In the genomic region with DNA sequence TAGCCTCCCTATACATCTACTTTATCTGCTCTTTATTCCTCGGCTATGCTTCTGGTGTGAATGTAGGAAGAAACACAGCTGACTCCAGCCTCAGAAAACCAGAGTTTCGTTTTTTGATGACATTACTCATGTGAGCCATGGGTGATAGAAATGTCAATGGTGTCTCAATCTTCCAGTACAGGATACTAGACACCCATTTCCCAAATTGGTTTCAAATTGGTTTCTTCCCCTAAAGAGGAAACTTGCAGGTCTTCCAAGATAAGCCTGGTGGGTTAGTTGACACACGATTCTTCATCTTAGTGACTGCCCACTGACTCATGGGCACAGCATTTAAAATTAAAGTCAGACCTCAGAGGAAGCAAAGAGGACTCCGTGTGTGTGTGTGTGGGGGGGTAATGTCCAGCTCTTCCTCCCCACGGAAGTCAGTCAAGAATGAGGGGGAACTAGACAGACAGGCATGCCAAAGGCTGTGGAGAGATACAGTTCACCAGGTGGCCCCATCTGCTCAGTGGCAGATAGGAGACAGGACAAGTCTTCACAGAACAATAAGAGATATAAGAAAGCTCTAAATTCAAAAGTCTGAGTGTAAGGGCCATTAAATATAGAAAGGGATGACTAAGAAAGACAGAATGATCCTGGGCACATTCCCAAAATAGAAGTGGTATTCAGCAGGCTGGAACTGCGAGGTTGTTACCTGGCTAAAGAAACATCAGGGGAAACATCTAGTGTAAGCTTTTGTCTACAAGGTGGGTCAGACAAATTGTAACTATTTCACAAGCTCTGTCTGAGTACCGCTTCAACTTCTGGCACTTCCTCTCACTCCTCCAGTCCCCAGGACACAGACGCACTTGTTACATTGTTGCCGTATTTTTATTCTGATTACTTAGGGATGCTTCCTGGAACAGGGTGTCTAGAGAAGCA, we compare ENCODE assay signal across 20 mouse cellular contexts. TPM values are rescaled to one million over a fixed set of nuclear protein-coding genes. Genes with fewer than 3 reads are reported as not detected.
DNase-seq lines count a peak whose midpoint lies in the region; ATAC-seq and TF ChIP-seq lines count a peak whose summit lies in the region.
"Had no signal": no experiment of that assay in that cellular context is flagged by ENCODE, and none has a peak within 500 bp of the region (broad histone marks: within the 10 kb centered on the region; RNA-seq: fewer than 3 reads in every experiment).

No protein-coding gene starts in this region.

- H3K36me3 ChIP-seq in lung, postnatal 0 days (ENCODE audit: insufficient read depth, low read length), result no peaks in the 10 kb centered on the region
- no peaks in the 10 kb centered on the region for H3K36me3 ChIP-seq in hindbrain, embryonic 12.5 days
- H3K36me3 ChIP-seq in heart, embryonic 11.5 days (ENCODE audit: control insufficient read depth, insufficient read depth, low read length), result no peaks in the 10 kb centered on the region
- H3K36me3 ChIP-seq: embryonic facial prominence, embryonic 13.5 days; limb, embryonic 12.5 days; midbrain, embryonic 10.5 days had no signal

- no peak overlapping the region for H3K4me2 ChIP-seq in lung, postnatal 0 days (replicated peaks; ENCODE audit: low read depth, low read length)
- no peak overlapping the region for H3K4me2 ChIP-seq in hindbrain, embryonic 12.5 days (replicated peaks)
- H3K4me2 ChIP-seq in heart, embryonic 11.5 days, result no peak overlapping the region
- H3K4me2 ChIP-seq: embryonic facial prominence, embryonic 13.5 days; limb, embryonic 12.5 days had no signal

- TF ChIP-seq EP300 in lung, postnatal 0 days (IDR thresholded peaks at IDR 0.05), result peak; percentile 81

- H3K9ac ChIP-seq in lung, postnatal 0 days (replicated peaks; ENCODE audit: low read depth), result no peak overlapping the region
- H3K9ac ChIP-seq in hindbrain, embryonic 12.5 days, result no peak overlapping the region
- H3K9ac ChIP-seq in heart, embryonic 11.5 days (ENCODE audit: low read depth, low read length), result no peak overlapping the region
- H3K9ac ChIP-seq: embryonic facial prominence, embryonic 13.5 days; limb, embryonic 12.5 days; liver, embryonic 14.5 days had no signal

- no peaks in the 10 kb centered on the region for H3K9me3 ChIP-seq in lung, postnatal 0 days (ENCODE audit: low read length)
- H3K9me3 ChIP-seq in hindbrain, embryonic 12.5 days (replicated peaks), result 0 out of 2 replicates have a peak, but pooled peaks cover 6% of the 10 kb centered on the region
- H3K9me3 ChIP-seq in heart, embryonic 11.5 days (replicated peaks; ENCODE audit: control insufficient read depth, low read length), result peaks cover 2% of the 10 kb centered on the region; the same call in 1 of the 2 replicates
- H3K9me3 ChIP-seq: embryonic facial prominence, embryonic 13.5 days; midbrain, embryonic 10.5 days had no signal

- DNase-seq in lung, postnatal 0 days (ENCODE audit: low spot score), result peak; percentile 68
- DNase-seq in lung, adult 2 months, result no peak
- DNase-seq in brain, adult 2 months (ENCODE audit: low read depth, low spot score), result peak; percentile 58
- peak; percentile 39 for DNase-seq in lung, postnatal 36 days
- DNase-seq in urinary bladder, postnatal 14 days (ENCODE audit: low spot score), result no peak
- DNase-seq: cerebellum, adult 11 months; kidney, adult 8-10 months; kidney, postnatal 4 days had no signal

- ATAC-seq in lung, postnatal 0 days, result peak; percentile 77
- no peak for ATAC-seq in hindbrain, embryonic 12.5 days (ENCODE audit: low FRiP score)
- no peak for ATAC-seq in heart, embryonic 11.5 days (replicated peaks; ENCODE audit: insufficient number of reproducible peaks, low FRiP score, low TSS enrichment)
- ATAC-seq: activated CD4-positive, CD25-positive, alpha-beta regulatory T cell, adult 4 months had no signal

- no peaks in the 10 kb centered on the region for H3K4me1 ChIP-seq in lung, postnatal 0 days (ENCODE audit: insufficient read depth, low read depth, low read length)
- H3K4me1 ChIP-seq in lung, adult 2 months (ENCODE audit: control insufficient read depth, insufficient read depth, low read length), result peaks cover 2% of the 10 kb centered on the region
- no peaks in the 10 kb centered on the region for H3K4me1 ChIP-seq in hindbrain, embryonic 12.5 days
- H3K4me1 ChIP-seq in heart, embryonic 11.5 days (ENCODE audit: control insufficient read depth, insufficient read depth, low read length), result no peaks in the 10 kb centered on the region
- H3K4me1 ChIP-seq: embryonic facial prominence, embryonic 13.5 days; limb, embryonic 12.5 days; midbrain, embryonic 10.5 days had no signal

- TF ChIP-seq POLR2A in lung, adult 2 months (IDR thresholded peaks at IDR 0.05; ENCODE audit: borderline replicate concordance, extremely low read depth, low read depth, low read length), result no peak

- no peak overlapping the region for H3K4me3 ChIP-seq in lung, postnatal 0 days (ENCODE audit: low read depth, low read length)
- H3K4me3 ChIP-seq in lung, adult 2 months (replicated peaks; ENCODE audit: extremely low read depth, low read depth, low read length), result no peak overlapping the region
- no peak overlapping the region for H3K4me3 ChIP-seq in hindbrain, embryonic 12.5 days
- H3K4me3 ChIP-seq in heart, embryonic 11.5 days (ENCODE audit: low read depth, low read length), result no peak overlapping the region
- H3K4me3 ChIP-seq: embryonic facial prominence, embryonic 13.5 days; limb, embryonic 12.5 days; midbrain, embryonic 10.5 days had no signal

- H3K27ac ChIP-seq in lung, postnatal 0 days (ENCODE audit: low read length), result no peak overlapping the region
- no peak overlapping the region for H3K27ac ChIP-seq in hindbrain, embryonic 12.5 days
- H3K27ac ChIP-seq in heart, embryonic 11.5 days (ENCODE audit: low read depth, low read length), result no peak overlapping the region
- H3K27ac ChIP-seq: embryonic facial prominence, embryonic 13.5 days; limb, embryonic 12.5 days; liver, embryonic 14.5 days; midbrain, embryonic 10.5 days had no signal

- WGBS in lung, postnatal 0 days, result 45% methylated on average over 9 of the region's 9 CpGs
- WGBS in lung, adult 2 months, result 38% methylated on average over 9 of the region's 9 CpGs
- WGBS in hindbrain, embryonic 12.5 days, result 83% methylated on average over 9 of the region's 9 CpGs
- WGBS in heart, embryonic 11.5 days (ENCODE audit: insufficient replicate concordance), result 58% methylated on average over 9 of the region's 9 CpGs

- TF ChIP-seq CTCF in lung, postnatal 0 days (IDR thresholded peaks at IDR 0.05), result no peak
- TF ChIP-seq CTCF in lung, adult 2 months (IDR thresholded peaks at IDR 0.05; ENCODE audit: insufficient read depth, low read length), result no peak

- no peaks in the 10 kb centered on the region for H3K27me3 ChIP-seq in lung, postnatal 0 days (replicated peaks; ENCODE audit: insufficient read depth, low read length)
- no peaks in the 10 kb centered on the region for H3K27me3 ChIP-seq in hindbrain, embryonic 12.5 days
- no peaks in the 10 kb centered on the region for H3K27me3 ChIP-seq in heart, embryonic 11.5 days (ENCODE audit: control insufficient read depth, insufficient read depth, low read length)
- H3K27me3 ChIP-seq: CH12.LX; embryonic facial prominence, embryonic 13.5 days; limb, embryonic 12.5 days had no signal

RNA-seq across cellular contexts. Expression of a gene that starts 44.3 kb away (rescaled TPM):
- polyA plus RNA-seq in lung, postnatal 0 days (2015; fragmentation: Nextera tagmentation; extraction: Ambion mirVana), result not detected in 2 replicates
- not detected in 2 replicates for polyA plus RNA-seq in lung, adult 2 months (2012; rRNA removed)
- not detected in 2 replicates for polyA plus RNA-seq in hindbrain, embryonic 12.5 days (2016; fragmentation: Nextera tagmentation; extraction: Ambion mirVana)
- not detected in 2 replicates for polyA plus RNA-seq in heart, embryonic 11.5 days (2014; fragmentation: Nextera tagmentation; extraction: Ambion mirVana)
- polyA plus RNA-seq: activated CD4-positive, CD25-positive, alpha-beta regulatory T cell, adult 4 months; embryonic facial prominence, embryonic 13.5 days; forebrain, embryonic 11.5 days; gonadal fat pad, adult 2 months; limb, embryonic 12.5 days; liver, embryonic 14.5 days; midbrain, embryonic 10.5 days; spleen, adult 2 months; stomach, embryonic 16.5 days had no signal

Comparison
In these comparisons a context has a peak if more than half of its experiments do, and no peak if none do; other contexts are left out.
1. DNase-seq: peak in lung, postnatal 0 days (single experiment), brain, adult 2 months (single experiment) and lung, postnatal 36 days (single experiment); none in lung, adult 2 months (single experiment) and urinary bladder, postnatal 14 days (single experiment).